Mouse (Mus musculus): Measurements from ENCODE around the gene Macrod1. TPM values are rescaled to one million over a fixed set of nuclear protein-coding genes. Genes with fewer than 3 reads are reported as not detected.
A peak's percentile ranks its signal among the peaks of the same experiment; 100 is the strongest.
"Not testable (repeated sequence)": the region's sequence is repeated elsewhere in the genome, so short reads cannot be mapped to it uniquely, and the experiment has no call there.

Macrod1 gene
- 10 to 100 TPM; 20.4 to 22.2 TPM for total RNA-seq (2021)

- peak; percentile 76 to 78 for DNase-seq
Measured at GRCm38 (mm10) chr19:7056248-7057087, at the start of gene Macrod1. Gene Macrod1, plus strand, starts transcription at chr19:7056810.

- DNase-seq, result no peak
Measured at GRCm38 (mm10) chr19:7006892-7007593, 49.6 kb upstream of the Macrod1 start.

- DNase-seq, result no peak
Measured at GRCm38 (mm10) chr19:7012426-7012825, 44.2 kb upstream of the Macrod1 start.

GRCm38 (mm10) chr19:7013984-7014383, 42.6 kb upstream of the Macrod1 start:
- no peak for DNase-seq

GRCm38 (mm10) chr19:7014481-7015135, 42.0 kb upstream of the Macrod1 start:
- DNase-seq, result no peak

- DNase-seq, result no peak
Measured at GRCm38 (mm10) chr19:7017541-7018457, 38.8 kb upstream of the Macrod1 start.

GRCm38 (mm10) chr19:7018546-7018945, 38.1 kb upstream of the Macrod1 start:
- no peak for DNase-seq

- DNase-seq, result no peak
Measured at GRCm38 (mm10) chr19:7019191-7019590, 37.4 kb upstream of the Macrod1 start, which contains the start of gene Fermt3. Gene Fermt3, minus strand, starts transcription at chr19:7019469.

- DNase-seq, result no peak
Measured at GRCm38 (mm10) chr19:7020224-7020641, 36.4 kb upstream of the Macrod1 start.

- DNase-seq, result no peak
Measured at GRCm38 (mm10) chr19:7029531-7029930, 27.1 kb upstream of the Macrod1 start.

GRCm38 (mm10) chr19:7034006-7034405, 22.6 kb upstream of the Macrod1 start:
- no peak for DNase-seq

- peak in 1 of 2 experiments; percentile 42 for DNase-seq
Measured at GRCm38 (mm10) chr19:7039088-7039720, 17.4 kb upstream of the Macrod1 start.

- peak; percentile 99 for DNase-seq
Measured at GRCm38 (mm10) chr19:7039841-7040636, 16.6 kb upstream of the Macrod1 start, which contains the start of gene Stip1. Gene Stip1, minus strand, starts transcription at chr19:7039967.

GRCm38 (mm10) chr19:7040637-7041130, 15.9 kb upstream of the Macrod1 start:
- no peak for DNase-seq

GRCm38 (mm10) chr19:7041171-7041570, 15.4 kb upstream of the Macrod1 start:
- DNase-seq, result no peak

- DNase-seq, result no peak
Measured at GRCm38 (mm10) chr19:7044279-7044678, 12.3 kb upstream of the Macrod1 start.

- DNase-seq, result no peak
Measured at GRCm38 (mm10) chr19:7044706-7045105, 11.9 kb upstream of the Macrod1 start.

GRCm38 (mm10) chr19:7053382-7053781, 3.2 kb upstream of the Macrod1 start:
- DNase-seq, result not testable (repeated sequence)

- DNase-seq, result no peak
Measured at GRCm38 (mm10) chr19:7054772-7055171, 1.8 kb upstream of the Macrod1 start.

GRCm38 (mm10) chr19:7055173-7055572, 1.4 kb upstream of the Macrod1 start:
- DNase-seq, result no peak

Measured in layer of hippocampus, postnatal 36 days (tissue).